Mouse (Mus musculus): ENCODE measurements at regions not wholly inside any gene's neighbourhood (a gene's known extent, or its start where the extent isn't known, plus 50 kb on each side); places are given as distances from the start of the nearest gene placed in this dataset.
"Not testable (repeated sequence)": the region's sequence is repeated elsewhere in the genome, so short reads cannot be mapped to it uniquely, and the experiment has no call there.

DNA sequence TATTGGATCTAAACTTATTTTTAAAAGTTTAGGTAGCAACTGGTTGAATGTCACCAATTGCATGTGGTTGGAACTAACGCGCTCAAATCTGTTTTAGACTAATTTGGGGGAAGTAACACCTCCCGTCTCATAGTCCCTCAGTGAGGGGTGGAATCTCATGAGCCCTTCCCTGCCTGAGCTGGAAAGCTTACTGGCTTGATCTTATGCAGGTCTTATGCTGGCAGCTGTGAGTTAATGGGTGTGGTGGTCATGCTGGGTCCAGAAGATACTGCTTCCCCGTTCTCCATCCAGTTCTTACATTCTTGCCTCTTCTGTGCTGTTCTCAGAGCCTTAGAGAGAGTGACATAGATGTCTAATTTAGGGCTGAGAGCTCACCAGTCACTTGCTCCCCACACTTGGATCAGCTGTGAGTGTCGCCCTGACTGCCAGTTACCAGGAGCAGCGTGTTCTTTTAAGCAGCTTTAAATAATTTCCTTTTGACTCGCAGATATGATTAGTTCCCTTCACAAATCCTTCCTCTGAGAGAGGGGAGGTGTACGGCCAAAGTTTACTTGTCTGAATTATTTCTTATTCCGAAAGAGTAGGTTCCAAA lies 128.4 kb upstream of the 1700012A03Rik start:
- Histone ChIP-seq H3K36me3 (ENCODE audit: control insufficient read depth, insufficient read depth, low read length) (no peaks in the 10 kb centered on the region), H3K27ac (ENCODE audit: low read length) (no peak overlapping the region), H3K4me1 (ENCODE audit: control insufficient read depth, insufficient read depth, low read length) (no peaks in the 10 kb centered on the region), H3K4me3 (ENCODE audit: low read length) (no peak overlapping the region), H3K9ac (ENCODE audit: low read depth, low read length) (no peak overlapping the region), H3K27me3 (replicated peaks; ENCODE audit: control insufficient read depth, insufficient read depth, low read length) (no peaks in the 10 kb centered on the region), H3K4me2 (ENCODE audit: low read depth, low read length) (no peak overlapping the region), H3K9me3 (ENCODE audit: control insufficient read depth, low read length) (no peaks in the 10 kb centered on the region)
- 86% methylated on average over 9 of the region's 9 CpGs for WGBS
- no peak for ATAC-seq

DNA sequence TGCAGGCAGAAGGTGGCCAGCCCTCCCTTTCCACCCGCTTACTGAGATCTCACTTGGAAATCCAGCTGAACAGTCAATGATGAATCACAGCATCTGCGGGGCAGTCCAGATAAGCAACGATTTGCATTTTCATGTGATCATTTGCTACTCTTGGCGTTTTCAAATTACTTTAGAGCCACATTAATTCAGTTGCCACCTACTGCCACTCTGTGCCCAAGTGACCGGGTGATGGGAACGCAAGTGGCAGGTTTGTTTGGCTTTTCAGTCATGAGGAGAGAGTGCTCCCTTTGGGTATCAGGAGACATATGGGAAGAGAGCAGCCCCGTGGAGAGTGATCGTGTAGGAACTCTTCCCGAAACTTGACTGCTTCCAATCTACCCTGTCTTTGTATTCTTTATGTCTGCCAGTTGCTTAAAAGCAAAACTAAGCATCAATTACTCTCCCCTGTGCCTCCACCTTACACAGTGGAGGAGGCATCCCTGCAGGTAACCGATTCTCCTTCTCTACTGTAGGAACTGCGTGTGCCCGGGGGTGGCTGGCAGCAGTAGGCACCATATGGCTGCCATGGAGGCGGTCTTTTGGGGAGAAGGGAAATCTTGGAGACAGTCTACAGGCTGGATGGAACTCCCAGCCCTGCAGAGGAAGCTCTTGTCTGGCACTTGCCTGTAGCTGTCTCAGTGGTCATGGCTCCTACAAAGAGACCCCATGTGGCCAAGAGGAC lies 132.5 kb upstream of the 1700012A03Rik start:
- Histone ChIP-seq H3K4me3 (ENCODE audit: low read length) (no peak overlapping the region), H3K27ac (ENCODE audit: low read length) (no peak overlapping the region), H3K27me3 (replicated peaks; ENCODE audit: control insufficient read depth, insufficient read depth, low read length) (no peaks in the 10 kb centered on the region), H3K36me3 (ENCODE audit: control insufficient read depth, insufficient read depth, low read length) (no peaks in the 10 kb centered on the region), H3K4me2 (ENCODE audit: low read depth, low read length) (no peak overlapping the region), H3K9me3 (ENCODE audit: control insufficient read depth, low read length) (no peaks in the 10 kb centered on the region), H3K4me1 (ENCODE audit: control insufficient read depth, insufficient read depth, low read length) (no peaks in the 10 kb centered on the region), H3K9ac (ENCODE audit: low read depth, low read length) (no peak overlapping the region)
- 81% methylated on average over 13 of the region's 13 CpGs for WGBS
- ATAC-seq = no peak

DNA sequence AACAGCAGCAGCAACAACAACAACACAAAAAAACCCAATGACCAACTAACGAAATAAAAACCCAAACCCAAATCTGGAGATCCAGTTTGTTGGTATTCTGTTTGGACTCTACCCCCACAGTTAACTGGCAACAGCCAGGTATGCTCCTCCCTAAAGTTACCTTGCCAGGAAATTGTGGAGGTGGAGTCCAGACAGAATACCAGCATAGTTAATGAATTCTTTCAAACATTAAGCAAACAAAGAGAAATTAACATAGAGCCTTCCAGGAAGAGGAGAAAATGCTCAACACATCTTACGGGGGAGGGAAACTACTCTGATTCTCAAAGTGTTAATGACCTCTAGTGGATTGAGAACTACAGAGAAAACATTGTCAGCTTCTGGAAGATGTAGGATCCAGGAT lies 148.3 kb upstream of the 1700012A03Rik start:
- Histone ChIP-seq H3K4me1 (ENCODE audit: control insufficient read depth, insufficient read depth, low read length) (no peaks in the 10 kb centered on the region), H3K27ac (ENCODE audit: low read length) (no peak overlapping the region), H3K4me2 (ENCODE audit: low read depth, low read length) (no peak overlapping the region), H3K27me3 (replicated peaks; ENCODE audit: control insufficient read depth, insufficient read depth, low read length) (no peaks in the 10 kb centered on the region), H3K4me3 (ENCODE audit: low read length) (no peak overlapping the region), H3K9ac (ENCODE audit: low read depth, low read length) (no peak overlapping the region), H3K36me3 (ENCODE audit: control insufficient read depth, insufficient read depth, low read length) (no peaks in the 10 kb centered on the region), H3K9me3 (ENCODE audit: control insufficient read depth, low read length) (no peaks in the 10 kb centered on the region)
- no peak for ATAC-seq
- WGBS = 71% methylated on average over 2 of the region's 2 CpGs

DNA sequence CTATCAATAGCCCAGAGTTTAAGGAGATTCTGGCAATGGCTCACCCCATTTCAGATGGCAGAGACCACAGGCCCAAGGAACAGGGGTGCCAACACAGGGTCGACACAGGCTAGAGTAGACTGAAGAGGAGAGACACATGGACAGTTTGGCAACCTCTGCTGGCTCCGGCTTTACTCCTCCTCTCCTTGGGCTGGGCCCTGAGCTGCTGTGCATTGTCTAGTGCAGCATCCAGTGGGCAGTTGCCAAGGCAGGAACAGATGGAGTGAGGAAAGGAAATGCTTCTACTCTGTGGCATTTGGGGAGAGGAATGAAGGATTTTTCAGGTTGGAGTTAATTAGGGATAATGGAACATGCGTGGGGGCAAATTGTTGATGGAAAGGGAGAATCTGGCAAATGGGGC lies 151.0 kb upstream of the 1700012A03Rik start:
- Histone ChIP-seq H3K27me3 (replicated peaks; ENCODE audit: control insufficient read depth, insufficient read depth, low read length) (no peaks in the 10 kb centered on the region), H3K36me3 (ENCODE audit: control insufficient read depth, insufficient read depth, low read length) (no peaks in the 10 kb centered on the region), H3K9me3 (ENCODE audit: control insufficient read depth, low read length) (no peaks in the 10 kb centered on the region), H3K27ac (ENCODE audit: low read length) (no peak overlapping the region), H3K4me3 (ENCODE audit: low read length) (no peak overlapping the region), H3K4me2 (ENCODE audit: low read depth, low read length) (no peak overlapping the region), H3K4me1 (ENCODE audit: control insufficient read depth, insufficient read depth, low read length) (no peaks in the 10 kb centered on the region), H3K9ac (ENCODE audit: low read depth, low read length) (no peak overlapping the region)
- no peak for ATAC-seq
- 70% methylated on average over 3 of the region's 3 CpGs for WGBS

DNA sequence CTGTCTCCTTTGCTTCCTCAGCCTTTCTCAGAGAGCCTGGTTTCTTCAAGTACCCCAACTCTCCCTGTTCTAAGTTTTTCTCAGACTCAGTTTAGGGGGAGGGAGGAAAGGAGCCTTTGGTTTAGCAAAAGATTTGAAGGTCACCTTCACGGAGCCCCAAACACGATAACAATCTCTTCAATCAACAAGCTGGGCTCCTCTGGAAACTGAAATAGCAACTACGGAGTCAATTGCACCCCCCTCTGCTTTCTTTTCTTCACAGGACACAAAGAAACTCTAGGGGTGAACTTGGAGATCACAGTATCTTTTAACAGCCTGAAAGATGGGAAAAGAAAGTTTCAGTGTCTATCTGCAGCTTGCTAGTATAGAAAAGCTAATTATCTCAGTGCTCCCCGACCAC lies 151.4 kb upstream of the 1700012A03Rik start:
- H3K4me1 ChIP-seq (ENCODE audit: control insufficient read depth, insufficient read depth, low read length) = no peaks in the 10 kb centered on the region
- no peak overlapping the region for H3K4me3 ChIP-seq (ENCODE audit: low read length)
- ATAC-seq = no peak
- 46% methylated on average over 4 of the region's 4 CpGs for WGBS
- H3K36me3 ChIP-seq (ENCODE audit: control insufficient read depth, insufficient read depth, low read length) = no peaks in the 10 kb centered on the region
- no peak overlapping the region for H3K9ac ChIP-seq (ENCODE audit: low read depth, low read length)
- H3K9me3 ChIP-seq (ENCODE audit: control insufficient read depth, low read length) = no peaks in the 10 kb centered on the region
- H3K4me2 ChIP-seq (ENCODE audit: low read depth, low read length) = no peak overlapping the region
- no peak overlapping the region for H3K27ac ChIP-seq (ENCODE audit: low read length)
- H3K27me3 ChIP-seq (replicated peaks; ENCODE audit: control insufficient read depth, insufficient read depth, low read length) = no peaks in the 10 kb centered on the region

DNA sequence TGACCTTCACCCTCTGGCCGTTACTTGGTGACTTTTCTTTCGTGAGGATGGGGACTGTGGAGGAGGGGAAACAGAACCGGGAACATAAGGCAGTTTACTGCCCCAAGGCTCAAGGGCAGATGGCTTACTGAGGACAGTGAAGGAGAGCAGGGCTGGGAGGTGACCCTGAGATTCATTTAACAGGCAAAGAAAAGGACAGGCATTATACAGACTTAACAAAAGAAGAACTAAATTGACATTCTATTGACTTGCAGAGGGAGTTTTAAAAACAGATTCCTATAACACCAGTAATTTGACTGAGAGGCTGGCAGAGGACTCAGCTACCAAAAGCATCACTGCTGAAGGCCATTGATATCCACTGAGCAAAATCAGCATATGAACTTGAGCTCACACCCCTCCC lies 153.0 kb upstream of the 1700012A03Rik start:
- Histone ChIP-seq H3K4me3 (ENCODE audit: low read length) (no peak overlapping the region), H3K27me3 (replicated peaks; ENCODE audit: control insufficient read depth, insufficient read depth, low read length) (no peaks in the 10 kb centered on the region), H3K4me2 (ENCODE audit: low read depth, low read length) (no peak overlapping the region), H3K4me1 (ENCODE audit: control insufficient read depth, insufficient read depth, low read length) (no peaks in the 10 kb centered on the region), H3K9me3 (ENCODE audit: control insufficient read depth, low read length) (no peaks in the 10 kb centered on the region), H3K27ac (ENCODE audit: low read length) (no peak overlapping the region), H3K9ac (ENCODE audit: low read depth, low read length) (no peak overlapping the region), H3K36me3 (ENCODE audit: control insufficient read depth, insufficient read depth, low read length) (no peaks in the 10 kb centered on the region)
- 70% methylated on average over 3 of the region's 3 CpGs for WGBS
- no peak for ATAC-seq

DNA sequence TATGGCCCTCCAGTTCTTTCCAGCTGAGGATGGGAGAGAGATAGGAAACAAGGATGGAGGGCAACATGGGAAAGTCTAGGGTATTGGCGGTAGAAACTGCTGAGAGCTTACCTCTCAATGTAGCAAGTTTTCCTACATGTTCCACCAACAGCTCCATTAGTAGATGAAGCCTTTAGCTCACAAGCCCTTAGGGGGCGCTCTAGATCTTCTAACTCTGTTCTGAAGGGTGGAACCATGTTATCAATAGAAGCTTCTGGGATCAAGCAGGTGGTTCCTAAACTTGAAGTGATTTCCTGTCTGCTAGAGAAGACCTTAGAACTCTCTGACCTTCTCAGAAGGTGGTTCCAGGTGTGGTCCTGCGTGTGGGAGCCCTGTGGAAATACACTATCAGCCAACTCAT lies 154.2 kb upstream of the 1700012A03Rik start:
- no peaks in the 10 kb centered on the region for H3K36me3 ChIP-seq (ENCODE audit: control insufficient read depth, insufficient read depth, low read length)
- no peaks in the 10 kb centered on the region for H3K9me3 ChIP-seq (ENCODE audit: control insufficient read depth, low read length)
- no peak overlapping the region for H3K4me2 ChIP-seq (ENCODE audit: low read depth, low read length)
- H3K9ac ChIP-seq (ENCODE audit: low read depth, low read length) = no peak overlapping the region
- ATAC-seq = no peak
- no peaks in the 10 kb centered on the region for H3K27me3 ChIP-seq (replicated peaks; ENCODE audit: control insufficient read depth, insufficient read depth, low read length)
- no peak overlapping the region for H3K4me3 ChIP-seq (ENCODE audit: low read length)
- no peaks in the 10 kb centered on the region for H3K4me1 ChIP-seq (ENCODE audit: control insufficient read depth, insufficient read depth, low read length)
- H3K27ac ChIP-seq (ENCODE audit: low read length) = no peak overlapping the region
- WGBS = 64% methylated on average over 3 of the region's 3 CpGs

DNA sequence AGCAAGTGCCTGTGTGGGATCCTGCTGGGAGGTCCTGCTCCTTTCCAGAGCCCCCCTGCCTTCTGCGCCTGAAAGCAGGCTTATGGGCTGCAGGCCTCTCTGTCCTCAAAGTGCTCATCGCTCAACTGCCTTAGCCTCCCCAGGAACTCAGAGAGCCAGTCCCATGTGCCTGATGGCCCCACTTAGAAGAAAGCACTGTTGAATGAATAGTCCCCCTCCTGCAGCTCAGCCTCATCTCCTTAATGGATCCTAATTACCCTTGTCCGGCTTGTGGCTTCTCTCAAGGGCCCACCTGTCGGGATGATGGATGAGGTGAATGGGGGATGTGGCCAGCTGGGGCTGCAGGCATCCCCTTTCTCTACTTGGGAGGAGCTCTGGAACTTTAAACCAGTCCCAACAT lies 163.1 kb upstream of the 1700012A03Rik start:
- Histone ChIP-seq H3K4me3 (ENCODE audit: low read length) (no peak overlapping the region), H3K27me3 (replicated peaks; ENCODE audit: control insufficient read depth, insufficient read depth, low read length) (no peaks in the 10 kb centered on the region), H3K4me2 (ENCODE audit: low read depth, low read length) (no peak overlapping the region), H3K27ac (ENCODE audit: low read length) (no peak overlapping the region), H3K9ac (ENCODE audit: low read depth, low read length) (no peak overlapping the region), H3K4me1 (ENCODE audit: control insufficient read depth, insufficient read depth, low read length) (no peaks in the 10 kb centered on the region), H3K36me3 (ENCODE audit: control insufficient read depth, insufficient read depth, low read length) (no peaks in the 10 kb centered on the region), H3K9me3 (ENCODE audit: control insufficient read depth, low read length) (no peaks in the 10 kb centered on the region)
- no peak for ATAC-seq
- 13% methylated on average over 4 of the region's 4 CpGs for WGBS

DNA sequence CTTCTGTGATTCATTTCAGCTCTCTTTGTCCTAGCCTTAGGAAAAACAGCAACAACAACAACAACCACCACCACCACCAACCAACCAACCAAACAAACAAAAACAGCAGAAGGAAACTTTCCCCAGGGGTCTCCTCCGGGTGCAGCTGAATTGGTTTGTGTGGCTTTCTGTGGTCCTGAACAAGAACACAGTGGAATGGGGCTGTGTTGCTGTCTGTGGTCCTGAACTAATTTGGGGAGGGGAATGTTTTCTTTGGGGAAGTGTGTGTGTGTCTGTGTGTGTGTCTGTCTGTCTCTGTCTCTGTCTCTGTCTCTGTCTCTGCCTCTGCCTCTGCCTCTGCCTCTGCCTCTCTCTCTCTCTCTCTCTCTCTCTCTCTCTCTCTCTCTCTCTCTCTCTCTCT lies 164.8 kb upstream of the 1700012A03Rik start:
- not testable (repeated sequence) for H3K9me3 ChIP-seq (ENCODE audit: control insufficient read depth, low read length); H3K9ac ChIP-seq (ENCODE audit: low read depth, low read length); ATAC-seq; H3K27me3 ChIP-seq (replicated peaks; ENCODE audit: control insufficient read depth, insufficient read depth, low read length); H3K4me3 ChIP-seq (ENCODE audit: low read length); H3K4me2 ChIP-seq (ENCODE audit: low read depth, low read length); H3K36me3 ChIP-seq (ENCODE audit: control insufficient read depth, insufficient read depth, low read length); H3K4me1 ChIP-seq (ENCODE audit: control insufficient read depth, insufficient read depth, low read length); H3K27ac ChIP-seq (ENCODE audit: low read length)
- WGBS = 11% methylated on average over 1 of the region's 1 CpGs

DNA sequence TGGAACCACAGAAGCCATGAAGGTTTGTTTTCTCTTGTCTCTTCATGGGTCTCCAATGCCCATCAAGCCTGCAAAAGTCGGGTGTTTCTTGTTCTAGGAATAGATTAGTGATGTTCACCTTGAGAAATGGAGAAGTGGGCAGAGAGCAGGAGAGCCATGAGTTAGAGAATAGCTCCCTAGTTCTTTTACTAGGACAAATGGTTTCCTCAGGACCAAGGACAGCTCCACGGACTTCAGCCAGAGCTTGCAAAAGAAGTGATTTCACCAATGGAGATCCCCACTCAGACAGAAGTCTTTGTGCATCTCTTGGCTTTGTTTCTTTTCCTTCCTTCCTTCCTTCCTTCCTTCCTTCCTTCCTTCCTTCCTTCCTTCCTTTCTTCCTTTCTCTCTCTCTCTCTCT lies 166.3 kb upstream of the 1700012A03Rik start:
- no peak overlapping the region for H3K27ac ChIP-seq (ENCODE audit: low read length)
- H3K27me3 ChIP-seq (replicated peaks; ENCODE audit: control insufficient read depth, insufficient read depth, low read length) = no peaks in the 10 kb centered on the region
- WGBS = 5% methylated on average over 2 of the region's 2 CpGs
- H3K9ac ChIP-seq (ENCODE audit: low read depth, low read length) = no peak overlapping the region
- no peaks in the 10 kb centered on the region for H3K36me3 ChIP-seq (ENCODE audit: control insufficient read depth, insufficient read depth, low read length)
- no peaks in the 10 kb centered on the region for H3K4me1 ChIP-seq (ENCODE audit: control insufficient read depth, insufficient read depth, low read length)
- no peak for ATAC-seq
- H3K4me3 ChIP-seq (ENCODE audit: low read length) = no peak overlapping the region
- H3K4me2 ChIP-seq (ENCODE audit: low read depth, low read length) = no peak overlapping the region
- no peaks in the 10 kb centered on the region for H3K9me3 ChIP-seq (ENCODE audit: control insufficient read depth, low read length)

All from intestine, embryonic 16.5 days (tissue).